Mouse (Mus musculus) midbrain, embryonic 11.5 days (tissue): ENCODE data around the gene Ubxn1. TPM values are rescaled to one million over a fixed set of nuclear protein-coding genes. Genes with fewer than 3 reads are reported as not detected.

Experiments used
- microRNA-seq: library from miRNA; unstranded; fragments of <30 nt; microRNA quantifications from one replicate; pipeline ENCODE4, GENCODE M21; 2017
- polyA plus RNA-seq: library from polyadenylated mRNA; unstranded; fragments of >200 nt; fragmentation: Nextera tagmentation; extraction: Ambion mirVana; gene quantifications from 2 replicates; pipeline ENCODE4 v1.2.1, GENCODE M21; 2014

Ubxn1 gene
- polyA plus RNA-seq, 1 experiment from 2014 or later = 183 TPM

Small RNA genes lying within 50 kb of the gene (microRNA-seq; reads per million reads assigned to microRNA genes)
- gene Mir5136 = not detected

Other genes with a start within 250 kb of the Ubxn1 start
- gene Chrm1, start 207.7 kb upstream of the Ubxn1 start, polyA plus RNA-seq = 0.04 TPM in 2 replicates
- 139 and 142 TPM in 2 replicates for gene Slc3a2, start 148.1 kb upstream of the Ubxn1 start, polyA plus RNA-seq
- gene Wdr74, start 135.7 kb upstream of the Ubxn1 start, polyA plus RNA-seq = 74.2 and 83.7 TPM in 2 replicates
- gene 1700092M07Rik, start 130.8 kb upstream of the Ubxn1 start, polyA plus RNA-seq = 1.5 and 2.7 TPM in 2 replicates
- 85.6 and 94.7 TPM in 2 replicates for gene Stx5a, start 130.1 kb upstream of the Ubxn1 start, polyA plus RNA-seq
- 209 and 235 TPM in 2 replicates for gene Nxf1, start 114.4 kb upstream of the Ubxn1 start, polyA plus RNA-seq
- gene Tmem223, start 100.5 kb upstream of the Ubxn1 start, polyA plus RNA-seq = 190 and 197 TPM in 2 replicates
- gene Tmem179b, start 97.0 kb upstream of the Ubxn1 start, polyA plus RNA-seq = 40.8 and 45.7 TPM in 2 replicates
- gene Taf6l, start 85.1 kb upstream of the Ubxn1 start, polyA plus RNA-seq = 15.4 and 19.6 TPM in 2 replicates
- gene Polr2g, start 72.9 kb upstream of the Ubxn1 start, polyA plus RNA-seq = 169 and 177 TPM in 2 replicates
- gene Zbtb3, start 68.9 kb upstream of the Ubxn1 start, polyA plus RNA-seq = 6.1 and 6.5 TPM in 2 replicates
- 51.7 and 59.7 TPM in 2 replicates for gene Ttc9c, start 52.2 kb upstream of the Ubxn1 start, polyA plus RNA-seq
- 6.1 and 6.2 TPM in 2 replicates for gene Hnrnpul2, start 51.5 kb upstream of the Ubxn1 start, polyA plus RNA-seq
- gene AC129217.1, start 41.7 kb upstream of the Ubxn1 start, polyA plus RNA-seq = not detected in 2 replicates
- gene Bscl2, start 34.0 kb upstream of the Ubxn1 start, polyA plus RNA-seq = 50.6 and 52.7 TPM in 2 replicates
- gene Gng3, start 32.3 kb upstream of the Ubxn1 start, polyA plus RNA-seq = 128 and 133 TPM in 2 replicates
- 0.18 and 0.30 TPM in 2 replicates for gene Lrrn4cl, start 20.7 kb upstream of the Ubxn1 start, polyA plus RNA-seq
- gene Uqcc3, start 9.4 kb downstream of the Ubxn1 start, polyA plus RNA-seq = 54.6 and 59.1 TPM in 2 replicates
- 109 and 123 TPM in 2 replicates for gene Lbhd1, start 12.2 kb downstream of the Ubxn1 start, polyA plus RNA-seq
- gene Gm49403, start 12.4 kb downstream of the Ubxn1 start, polyA plus RNA-seq = not detected in 2 replicates
- gene 1810009A15Rik, start 17.4 kb downstream of the Ubxn1 start, polyA plus RNA-seq = 115 and 116 TPM in 2 replicates
- not detected in 2 replicates for gene Gm49416, start 17.4 kb downstream of the Ubxn1 start, polyA plus RNA-seq
- 29.7 and 33.3 TPM in 2 replicates for gene Ints5, start 21.5 kb downstream of the Ubxn1 start, polyA plus RNA-seq
- gene Ganab, start 26.6 kb downstream of the Ubxn1 start, polyA plus RNA-seq = 101 and 109 TPM in 2 replicates
- 42.1 and 46.0 TPM in 2 replicates for gene B3gat3, start 48.9 kb downstream of the Ubxn1 start, polyA plus RNA-seq
- 1.4 and 2.3 TPM in 2 replicates for gene Rom1, start 57.9 kb downstream of the Ubxn1 start, polyA plus RNA-seq
- 5.8 and 8.2 TPM in 2 replicates for gene Eml3, start 58.1 kb downstream of the Ubxn1 start, polyA plus RNA-seq
- 50.9 and 56.0 TPM in 2 replicates for gene Mta2, start 70.4 kb downstream of the Ubxn1 start, polyA plus RNA-seq
- gene Tut1, start 82.4 kb downstream of the Ubxn1 start, polyA plus RNA-seq = 23.5 and 28.4 TPM in 2 replicates
- gene Eef1g, start 95.5 kb downstream of the Ubxn1 start, polyA plus RNA-seq = 435 and 439 TPM in 2 replicates
- gene Ahnak, start 117.8 kb downstream of the Ubxn1 start, polyA plus RNA-seq = 5.0 and 6.3 TPM in 2 replicates
- gene Scgb1a1, start 216.5 kb downstream of the Ubxn1 start, polyA plus RNA-seq = not detected in 2 replicates